Comparison of ENCODE assay signal across 11 mouse cellular contexts in the genomic region with DNA sequence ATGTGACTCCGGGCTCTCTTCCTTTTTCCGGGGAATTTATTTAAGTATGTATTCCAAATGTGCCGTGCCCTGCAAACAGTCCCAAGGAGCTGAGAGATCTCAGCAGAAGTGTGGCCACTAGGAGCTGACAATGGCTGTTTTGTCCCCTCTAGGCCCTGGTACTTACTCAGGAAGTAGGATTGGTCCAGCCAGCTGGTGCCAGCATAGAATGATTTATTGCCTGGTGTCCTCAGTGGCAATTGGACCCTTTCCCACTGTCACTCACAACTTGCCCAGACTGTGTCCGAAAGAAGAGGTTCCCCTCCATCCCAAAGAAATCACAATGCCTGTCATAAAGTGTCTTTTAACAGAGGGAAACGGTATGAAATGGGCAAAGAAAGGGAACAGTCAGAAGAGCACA.
DNase-seq lines count a peak whose midpoint lies in the region; ATAC-seq and TF ChIP-seq lines count a peak whose summit lies in the region.
"Had no signal": no experiment of that assay in that cellular context is flagged by ENCODE, and none has a peak within 500 bp of the region (broad histone marks: within the 10 kb centered on the region; RNA-seq: fewer than 3 reads in every experiment).

No protein-coding gene starts in this region.

- H3K9ac ChIP-seq in forebrain, embryonic 14.5 days (ENCODE audit: low read length), result no peak overlapping the region
- no peak overlapping the region for H3K9ac ChIP-seq in forebrain, embryonic 15.5 days (replicated peaks)
- no peak overlapping the region for H3K9ac ChIP-seq in lung, postnatal 0 days (replicated peaks; ENCODE audit: low read depth)
- no peak overlapping the region for H3K9ac ChIP-seq in limb, embryonic 12.5 days (replicated peaks)
- H3K9ac ChIP-seq in stomach, postnatal 0 days (ENCODE audit: low read length), result no peak overlapping the region
- H3K9ac ChIP-seq: intestine, embryonic 15.5 days; liver, postnatal 0 days had no signal

- ATAC-seq in forebrain, embryonic 14.5 days, result no peak
- ATAC-seq in forebrain, embryonic 15.5 days (replicated peaks), result no peak
- no peak; the same call in 1 of the 2 replicates for ATAC-seq in lung, postnatal 0 days
- no peak for ATAC-seq in limb, embryonic 12.5 days (ENCODE audit: insufficient number of reproducible peaks, insufficient read depth, low FRiP score, low TSS enrichment, low read depth)
- ATAC-seq in stomach, postnatal 0 days (ENCODE audit: low FRiP score, low TSS enrichment), result no peak
- ATAC-seq: intestine, embryonic 15.5 days; liver, postnatal 0 days had no signal

- no peak overlapping the region for H3K4me2 ChIP-seq in forebrain, embryonic 14.5 days (ENCODE audit: low read length)
- H3K4me2 ChIP-seq in forebrain, embryonic 15.5 days (replicated peaks), result no peak overlapping the region
- H3K4me2 ChIP-seq in lung, postnatal 0 days (replicated peaks; ENCODE audit: low read depth, low read length), result no peak overlapping the region
- H3K4me2 ChIP-seq in limb, embryonic 12.5 days, result no peak overlapping the region
- no peak overlapping the region for H3K4me2 ChIP-seq in stomach, postnatal 0 days (replicated peaks; ENCODE audit: low read depth)
- H3K4me2 ChIP-seq: intestine, embryonic 15.5 days had no signal

- peak; percentile 14 for DNase-seq in forebrain, embryonic 14.5 days (ENCODE audit: low spot score)
- peak; percentile 26 for DNase-seq in lung, postnatal 0 days (ENCODE audit: low spot score)
- no peak for DNase-seq in lung, adult 18-20 months
- no peak for DNase-seq in stomach, postnatal 0 days (ENCODE audit: low spot score)
- DNase-seq in right cerebral cortex, postnatal 36 days (ENCODE audit: low spot score in 2 of 2), result no peak
- DNase-seq in right cerebral cortex, postnatal 4 days, result no peak
- DNase-seq: liver, postnatal 0 days had no signal

- TF ChIP-seq EP300 in lung, postnatal 0 days (IDR thresholded peaks at IDR 0.05), result no peak
- TF ChIP-seq EP300 in stomach, postnatal 0 days (optimal IDR thresholded peaks at IDR 0.05), result no peak

- H3K27me3 ChIP-seq in forebrain, embryonic 14.5 days (replicated peaks; ENCODE audit: control insufficient read depth, insufficient read depth, low read length), result no peaks in the 10 kb centered on the region
- H3K27me3 ChIP-seq in forebrain, embryonic 15.5 days, result no peaks in the 10 kb centered on the region
- H3K27me3 ChIP-seq in lung, postnatal 0 days (replicated peaks; ENCODE audit: insufficient read depth, low read length), result no peaks in the 10 kb centered on the region
- no peaks in the 10 kb centered on the region for H3K27me3 ChIP-seq in limb, embryonic 12.5 days
- H3K27me3 ChIP-seq in stomach, postnatal 0 days (ENCODE audit: control insufficient read depth, insufficient read depth, low read length), result no peaks in the 10 kb centered on the region
- H3K27me3 ChIP-seq: CH12.LX; intestine, embryonic 15.5 days had no signal

- H3K4me3 ChIP-seq in forebrain, embryonic 14.5 days (ENCODE audit: low read depth, low read length), result no peak overlapping the region
- H3K4me3 ChIP-seq in forebrain, embryonic 15.5 days, result no peak overlapping the region
- H3K4me3 ChIP-seq in lung, postnatal 0 days (ENCODE audit: low read depth, low read length), result no peak overlapping the region
- no peak overlapping the region for H3K4me3 ChIP-seq in limb, embryonic 12.5 days (replicated peaks)
- no peak overlapping the region for H3K4me3 ChIP-seq in stomach, postnatal 0 days (ENCODE audit: low read depth, low read length)
- H3K4me3 ChIP-seq: intestine, embryonic 15.5 days had no signal

- H3K27ac ChIP-seq in forebrain, embryonic 14.5 days (ENCODE audit: low read depth, low read length), result no peak overlapping the region
- no peak overlapping the region for H3K27ac ChIP-seq in forebrain, embryonic 15.5 days (replicated peaks)
- H3K27ac ChIP-seq in lung, postnatal 0 days (ENCODE audit: low read length), result no peak overlapping the region
- peak overlapping the region; percentile 35; the same call in 1 of the 2 replicates for H3K27ac ChIP-seq in limb, embryonic 12.5 days
- no peak overlapping the region for H3K27ac ChIP-seq in stomach, postnatal 0 days (replicated peaks)
- H3K27ac ChIP-seq: intestine, embryonic 15.5 days had no signal

- H3K36me3 ChIP-seq in forebrain, embryonic 14.5 days (ENCODE audit: control insufficient read depth, insufficient read depth, low read length), result no peaks in the 10 kb centered on the region
- no peaks in the 10 kb centered on the region for H3K36me3 ChIP-seq in forebrain, embryonic 15.5 days
- H3K36me3 ChIP-seq in lung, postnatal 0 days (ENCODE audit: insufficient read depth, low read length), result no peaks in the 10 kb centered on the region
- H3K36me3 ChIP-seq in limb, embryonic 12.5 days, result no peaks in the 10 kb centered on the region; the same call in 1 of the 2 replicates
- no peaks in the 10 kb centered on the region for H3K36me3 ChIP-seq in stomach, postnatal 0 days (ENCODE audit: control insufficient read depth, insufficient read depth, low read length)
- H3K36me3 ChIP-seq: intestine, embryonic 15.5 days had no signal

- peak; percentile 27 for TF ChIP-seq CTCF in lung, postnatal 0 days (IDR thresholded peaks at IDR 0.05)
- peak; percentile 26; the same call in 1 of the 2 replicates for TF ChIP-seq CTCF in stomach, postnatal 0 days (IDR thresholded peaks at IDR 0.05; ENCODE audit: low read depth)

- H3K9me3 ChIP-seq in forebrain, embryonic 14.5 days (replicated peaks; ENCODE audit: control insufficient read depth, low read length), result no peaks in the 10 kb centered on the region
- no peaks in the 10 kb centered on the region for H3K9me3 ChIP-seq in forebrain, embryonic 15.5 days
- H3K9me3 ChIP-seq in lung, postnatal 0 days (ENCODE audit: low read length), result no peaks in the 10 kb centered on the region
- no peaks in the 10 kb centered on the region for H3K9me3 ChIP-seq in limb, embryonic 12.5 days
- H3K9me3 ChIP-seq in stomach, postnatal 0 days (ENCODE audit: control insufficient read depth, low read length), result no peaks in the 10 kb centered on the region
- H3K9me3 ChIP-seq: intestine, embryonic 15.5 days had no signal

- WGBS in forebrain, embryonic 14.5 days, result 53% methylated on average over 5 of the region's 5 CpGs
- 57% methylated on average over 5 of the region's 5 CpGs for WGBS in forebrain, embryonic 15.5 days
- 14% methylated on average over 5 of the region's 5 CpGs for WGBS in lung, postnatal 0 days
- WGBS in limb, embryonic 12.5 days, result 49% methylated on average over 5 of the region's 5 CpGs
- 42% methylated on average over 5 of the region's 5 CpGs for WGBS in stomach, postnatal 0 days

- H3K4me1 ChIP-seq in forebrain, embryonic 14.5 days (ENCODE audit: control insufficient read depth, insufficient read depth, low read length), result no peaks in the 10 kb centered on the region
- no peaks in the 10 kb centered on the region; the same call in 1 of the 2 replicates for H3K4me1 ChIP-seq in forebrain, embryonic 15.5 days
- H3K4me1 ChIP-seq in lung, postnatal 0 days (ENCODE audit: insufficient read depth, low read depth, low read length), result peaks cover 10% of the 10 kb centered on the region; the same call in 1 of the 2 replicates
- H3K4me1 ChIP-seq in limb, embryonic 12.5 days (replicated peaks), result peaks cover 37% of the 10 kb centered on the region
- H3K4me1 ChIP-seq in stomach, postnatal 0 days (replicated peaks; ENCODE audit: control insufficient read depth, insufficient read depth), result no peaks in the 10 kb centered on the region
- H3K4me1 ChIP-seq: intestine, embryonic 15.5 days had no signal

Comparison
In these comparisons a context has a peak if more than half of its experiments do, and no peak if none do; other contexts are left out.
1. DNase-seq: peak in forebrain, embryonic 14.5 days (single experiment) and lung, postnatal 0 days (single experiment); none in lung, adult 18-20 months (0 of 2), stomach, postnatal 0 days (single experiment), right cerebral cortex, postnatal 36 days (0 of 2) and right cerebral cortex, postnatal 4 days (single experiment).